Mouse (Mus musculus) urinary bladder, adult 18-20 months (tissue): ENCODE measurements around the gene Gxylt1.
"Not testable (repeated sequence)": the region's sequence is repeated elsewhere in the genome, so short reads cannot be mapped to it uniquely, and the experiment has no call there.

Experiments used
- DNase-seq, 2 experiments: peaks; one replicate each; pipeline ENCODE4 v3.0.0; 2022; ENCODE audit warnings: low spot score in 2 of 2, mixed read lengths in 2 of 2

Gene Gxylt1

DNA sequence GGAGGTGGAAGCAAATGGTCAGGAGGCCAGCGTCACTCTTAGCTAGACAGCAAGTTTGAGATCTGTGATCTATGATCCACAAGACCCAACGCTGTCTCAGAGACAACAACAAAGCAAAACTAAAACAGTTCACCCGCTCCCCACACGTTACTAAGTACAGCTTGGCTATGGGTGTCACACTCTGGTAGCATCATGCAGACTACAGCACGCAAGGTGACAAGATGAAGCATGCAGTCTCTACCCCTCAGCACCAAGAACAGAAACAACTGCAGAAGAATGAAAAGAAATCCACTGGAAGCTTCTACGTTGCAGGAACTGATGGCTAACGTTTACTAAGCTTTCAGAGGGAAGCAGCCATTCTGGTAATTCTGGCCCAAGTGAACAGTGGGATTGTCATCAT lies 11.4 kb downstream of the Gxylt1 start:
- no peak for DNase-seq

DNA sequence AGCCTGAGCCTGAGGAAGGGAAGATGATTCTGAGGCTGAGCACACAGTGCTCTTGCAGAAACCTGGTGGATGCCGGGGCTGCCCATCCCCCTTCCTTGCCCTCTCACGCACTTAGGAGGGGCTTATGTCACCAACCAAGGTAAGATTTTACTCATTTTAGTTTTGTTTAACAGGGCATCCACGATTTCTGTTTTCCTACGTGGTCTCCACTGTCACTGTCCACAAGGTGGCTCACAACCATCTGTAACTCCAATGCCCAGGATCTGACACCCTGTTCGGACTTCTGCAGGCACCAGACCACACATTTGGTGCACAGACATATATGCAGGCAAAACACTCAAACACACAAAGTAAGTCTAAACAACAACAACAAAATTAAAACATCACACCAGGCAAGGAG lies 12.2 kb downstream of the Gxylt1 start:
- no peak for DNase-seq

DNA sequence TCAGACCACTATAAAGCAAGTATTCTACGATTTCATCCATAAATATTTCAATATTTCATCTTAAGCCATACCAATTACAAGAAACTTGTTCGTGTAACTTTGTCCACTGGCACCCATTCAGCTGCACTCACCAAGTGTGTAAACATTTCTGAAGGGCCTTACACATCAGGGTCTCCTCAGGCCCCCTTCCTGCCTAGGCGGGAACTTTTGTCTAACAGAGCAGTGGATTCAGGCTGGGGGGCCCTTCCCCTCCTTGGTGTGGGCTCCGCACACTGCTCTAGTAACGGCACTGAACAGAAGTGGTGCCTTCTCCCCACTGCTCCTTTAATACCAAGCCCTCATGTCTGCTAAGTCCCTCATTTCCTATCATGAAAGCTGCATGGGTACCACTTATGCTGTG lies 12.7 kb downstream of the Gxylt1 start:
- DNase-seq = no peak

DNA sequence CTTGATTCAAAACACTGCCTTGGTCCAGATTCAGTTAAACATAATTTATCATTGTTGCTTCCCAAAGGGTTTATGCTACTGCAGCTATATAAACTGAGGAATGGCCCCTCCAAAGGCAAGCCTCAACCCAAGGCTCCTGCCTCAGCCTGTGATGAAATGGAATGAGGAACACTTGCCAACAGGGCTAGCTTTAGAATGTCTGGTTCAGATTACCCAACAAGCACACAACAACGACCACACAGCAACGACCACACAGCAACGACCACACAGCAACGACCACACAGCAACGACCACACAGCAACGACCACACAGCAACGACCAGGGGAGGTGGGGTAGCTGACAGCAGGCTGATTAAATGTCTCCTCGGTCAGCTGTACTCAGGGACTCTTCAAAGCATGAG lies 15.0 kb downstream of the Gxylt1 start:
- no peak for DNase-seq

DNA sequence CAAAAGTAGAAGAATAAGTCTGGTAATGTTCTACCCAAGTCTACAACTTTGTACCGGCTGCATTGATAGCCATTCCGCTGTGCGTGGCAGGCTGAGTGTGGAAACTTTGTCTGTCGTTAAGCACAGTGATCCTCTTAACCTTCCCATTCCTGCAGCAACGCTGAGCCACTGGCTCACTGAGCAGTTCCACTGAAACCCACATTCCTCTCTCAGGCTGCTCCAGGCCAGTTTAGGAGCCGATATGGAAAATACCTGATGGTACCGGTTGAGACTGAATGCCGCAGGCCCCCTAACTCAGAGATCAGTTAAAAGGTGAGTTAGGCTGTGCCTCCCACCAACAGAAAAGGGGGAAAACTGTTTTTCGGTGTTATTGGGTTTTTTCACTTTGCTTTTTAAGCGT lies 19.7 kb downstream of the Gxylt1 start:
- DNase-seq = no peak

DNA sequence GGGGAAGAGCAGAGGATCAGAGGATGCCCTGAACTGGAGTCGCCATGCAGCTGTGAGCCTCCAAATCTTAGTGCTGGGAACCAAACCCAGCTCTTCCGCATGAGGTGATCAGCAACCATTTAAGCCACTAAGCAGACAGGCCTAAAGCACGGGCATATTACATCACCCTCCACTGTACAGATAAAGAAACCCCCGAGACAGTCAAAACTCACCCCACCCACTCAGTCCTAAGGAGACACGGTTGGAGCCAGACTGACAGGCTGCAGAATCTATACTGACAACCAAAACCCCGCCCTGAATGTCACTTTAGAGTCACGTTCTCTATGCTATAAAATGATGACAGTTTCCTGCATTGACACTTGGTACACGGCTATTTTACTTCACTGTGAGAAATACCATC lies 21.8 kb downstream of the Gxylt1 start:
- no peak for DNase-seq

DNA sequence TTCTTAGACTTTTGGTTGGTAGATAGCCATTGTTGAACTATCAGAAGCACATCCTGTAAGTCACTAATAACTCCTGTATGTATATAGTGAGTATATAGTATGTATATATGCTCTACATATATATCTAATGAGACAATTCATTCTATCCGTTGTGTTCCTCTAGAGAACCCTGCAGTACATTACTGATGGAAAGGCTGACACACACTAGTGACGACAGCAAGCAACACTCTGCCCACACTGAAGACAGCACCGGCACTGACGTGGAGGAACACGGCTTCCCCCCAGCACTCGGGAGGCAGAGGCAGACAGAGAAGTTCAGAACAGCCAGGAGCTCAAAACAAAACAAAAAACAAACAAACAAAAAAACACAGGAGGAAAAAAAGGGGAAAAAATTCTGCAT lies 22.6 kb downstream of the Gxylt1 start:
- no peak for DNase-seq

DNA sequence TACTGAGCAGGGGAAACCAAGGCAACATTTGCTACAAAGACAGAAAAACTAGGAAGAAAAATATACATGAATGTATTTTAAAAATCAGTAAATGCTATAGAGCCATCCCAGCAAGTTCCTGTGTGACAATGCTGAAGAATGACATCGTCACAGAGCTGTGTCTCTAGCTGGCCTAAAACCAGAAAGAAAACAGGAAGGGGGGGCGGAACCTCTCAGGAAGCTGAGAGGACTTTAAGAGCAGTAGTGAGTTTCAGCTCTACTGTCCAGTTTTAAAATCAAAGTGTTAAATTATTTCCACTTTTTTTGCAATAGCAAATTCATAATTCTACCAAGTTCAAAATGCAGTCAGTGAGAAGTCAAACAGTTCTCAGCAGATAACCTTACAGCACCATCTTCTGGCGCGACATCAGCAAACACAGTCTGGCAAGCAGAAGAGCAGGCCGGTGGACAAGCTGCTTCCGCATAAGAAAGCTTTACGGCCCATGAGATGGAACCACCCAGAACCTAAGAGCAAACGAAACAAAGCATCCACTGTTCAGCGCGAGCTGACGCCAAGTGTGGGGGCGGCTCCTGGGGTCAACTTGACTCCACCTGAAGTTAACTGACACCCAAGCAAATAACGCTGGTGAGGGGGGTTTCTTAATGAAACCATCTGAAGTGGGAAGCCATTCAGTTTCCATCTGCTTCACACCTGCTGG lies 23.3 kb downstream of the Gxylt1 start:
- DNase-seq = no peak

DNA sequence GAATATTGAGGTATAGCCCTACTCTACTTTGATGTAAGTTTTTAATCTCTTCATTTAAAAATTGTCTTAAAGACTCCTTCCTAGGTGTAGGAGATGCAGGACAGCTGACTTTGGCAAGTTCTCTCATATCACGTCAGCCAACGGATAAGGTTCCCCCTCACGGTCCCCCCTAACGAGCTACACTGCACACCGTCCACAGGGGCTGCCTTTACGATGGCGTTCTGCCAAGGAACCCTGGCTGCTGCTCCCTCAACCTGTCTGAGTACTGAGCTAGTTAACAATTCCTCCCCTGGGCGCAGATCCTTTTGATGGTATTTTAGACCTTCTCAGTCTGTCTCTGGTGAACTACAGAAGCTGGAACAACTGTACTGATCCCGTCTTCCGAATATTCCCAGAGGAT lies 31.8 kb downstream of the Gxylt1 start:
- no peak for DNase-seq

DNA sequence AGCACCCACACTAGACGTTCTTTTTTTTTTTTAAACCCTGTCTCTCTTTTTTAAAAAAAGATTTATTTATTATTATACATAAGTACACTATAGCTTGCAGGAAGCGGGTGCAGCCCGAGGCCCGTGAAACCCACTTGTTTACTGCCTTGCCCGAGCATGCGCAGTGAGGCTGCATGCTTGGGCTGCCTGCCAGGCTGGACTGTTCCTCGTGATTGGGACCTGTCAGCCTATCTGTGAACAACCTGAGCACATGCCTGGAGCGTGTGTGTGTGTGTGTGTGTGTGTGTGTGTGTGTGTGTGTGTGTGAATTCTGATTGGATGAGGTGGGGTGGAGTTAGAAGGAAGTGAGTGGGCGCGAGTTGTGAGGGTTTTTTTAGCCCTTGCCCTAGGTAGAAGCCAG lies 38.5 kb downstream of the Gxylt1 start:
- not testable (repeated sequence) for DNase-seq

DNA sequence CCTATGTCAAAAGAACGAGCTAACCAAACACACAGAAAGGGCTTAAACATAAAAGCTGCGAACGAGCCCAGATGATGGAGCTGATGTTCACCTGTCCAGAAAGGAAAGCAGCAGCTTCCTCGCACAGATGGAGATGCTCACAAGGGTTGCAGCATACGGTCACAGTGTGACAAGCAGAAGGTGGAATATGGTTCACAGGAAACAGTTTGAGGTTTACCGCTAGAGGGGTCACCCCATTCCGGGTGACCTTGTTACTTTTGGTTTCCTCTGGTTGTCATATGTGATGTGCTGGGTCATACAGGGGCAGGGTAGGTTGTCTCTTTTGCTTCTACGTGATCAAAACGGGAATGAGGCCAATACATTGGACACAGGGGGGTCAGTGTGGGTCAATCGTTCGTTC lies 46.0 kb downstream of the Gxylt1 start:
- DNase-seq = no peak

DNA sequence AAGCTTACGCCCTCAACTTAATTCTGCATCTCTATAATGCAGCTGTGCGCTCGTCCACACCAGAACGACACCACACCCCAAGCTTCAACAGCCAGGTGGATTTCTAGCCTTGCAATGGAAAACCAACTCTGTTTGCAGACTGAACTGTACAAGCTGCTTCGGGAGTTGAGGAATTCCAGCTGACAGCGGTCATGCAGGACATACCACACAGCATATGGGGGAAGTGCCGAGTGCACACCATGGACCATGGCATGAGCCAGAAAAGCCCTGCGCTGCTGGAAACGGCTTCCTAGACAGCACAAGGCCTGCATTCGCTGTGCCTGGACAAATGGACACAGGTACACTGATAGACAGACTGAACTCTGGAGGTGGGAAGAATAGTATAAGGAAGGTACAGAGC lies 46.6 kb downstream of the Gxylt1 start:
- no peak for DNase-seq

DNA sequence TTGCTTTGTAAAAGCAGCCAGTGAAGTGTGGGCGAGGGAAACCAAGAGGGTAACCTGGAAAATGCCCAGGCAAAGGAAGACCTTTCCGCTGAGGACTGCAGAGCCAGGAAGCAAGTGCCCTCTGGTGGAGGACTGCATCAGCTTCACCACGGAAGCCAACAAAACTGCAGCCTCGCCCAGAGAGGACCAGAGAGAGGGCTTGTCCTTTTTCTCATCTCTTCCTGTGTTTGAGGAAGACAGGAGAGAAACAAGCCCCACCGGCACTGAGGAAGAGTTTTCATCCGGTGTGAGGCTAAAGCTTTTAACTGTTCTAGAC lies 47.3 kb downstream of the Gxylt1 start:
- no peak for DNase-seq

DNA sequence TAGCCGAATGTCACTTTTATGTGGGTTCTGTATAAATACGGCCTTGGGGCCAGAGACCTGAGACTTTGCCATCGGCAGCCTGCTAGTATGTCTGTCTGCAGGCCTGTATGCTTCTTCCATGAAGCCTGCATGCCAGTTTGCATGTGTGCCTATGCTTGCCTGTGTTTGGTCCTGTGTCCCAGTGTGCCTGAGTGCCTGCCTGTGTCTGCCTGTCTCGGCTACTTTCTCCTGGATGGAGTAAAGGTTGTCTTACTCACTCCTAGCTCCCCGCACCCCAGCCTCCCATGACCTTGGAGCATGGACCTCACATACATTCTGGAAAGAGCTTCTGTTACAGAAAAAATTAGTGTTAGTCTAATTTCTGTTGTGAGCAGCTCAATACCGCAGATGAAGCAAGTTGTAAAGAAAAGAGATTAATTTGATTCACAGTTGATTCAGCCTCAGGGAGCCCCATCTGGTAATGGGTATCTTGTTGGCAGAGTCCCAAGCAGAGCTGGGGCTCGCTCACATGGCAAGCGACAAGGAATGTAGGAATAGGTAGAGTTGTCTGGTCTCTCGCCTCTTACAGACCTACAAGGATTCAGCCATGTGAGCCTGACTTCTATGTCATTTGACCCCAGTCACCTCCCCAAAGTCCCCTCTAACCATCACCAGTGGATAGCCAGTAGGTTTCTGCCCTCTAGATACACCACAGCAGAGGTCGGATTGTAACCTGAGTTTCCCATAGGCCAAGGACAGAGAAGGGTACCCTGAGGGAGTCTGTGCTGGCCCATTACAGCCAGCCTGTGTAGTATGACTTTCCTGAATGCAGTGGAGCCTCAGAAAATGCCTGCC lies 47.8 kb downstream of the Gxylt1 start:
- DNase-seq = no peak

DNA sequence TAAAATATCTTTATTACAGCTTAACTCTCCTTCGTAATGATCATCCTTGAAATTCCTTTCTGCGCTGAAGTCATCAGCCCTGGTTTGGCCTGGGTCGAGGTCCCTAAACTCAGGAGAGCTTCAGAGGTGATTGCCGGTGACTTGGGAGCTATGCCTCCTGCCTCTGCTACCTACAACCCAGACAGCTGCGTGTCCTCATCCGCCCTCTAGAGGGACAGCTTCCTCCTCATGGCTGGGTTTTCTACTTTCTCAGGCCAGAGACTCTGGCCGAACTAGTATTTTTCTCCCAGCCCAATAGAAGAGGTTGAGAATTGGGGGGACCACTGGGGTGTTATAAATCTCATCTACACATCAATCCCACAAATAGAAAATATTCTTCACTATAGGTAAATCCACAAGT lies 52.5 kb downstream of the Gxylt1 start:
- DNase-seq = no peak

DNA sequence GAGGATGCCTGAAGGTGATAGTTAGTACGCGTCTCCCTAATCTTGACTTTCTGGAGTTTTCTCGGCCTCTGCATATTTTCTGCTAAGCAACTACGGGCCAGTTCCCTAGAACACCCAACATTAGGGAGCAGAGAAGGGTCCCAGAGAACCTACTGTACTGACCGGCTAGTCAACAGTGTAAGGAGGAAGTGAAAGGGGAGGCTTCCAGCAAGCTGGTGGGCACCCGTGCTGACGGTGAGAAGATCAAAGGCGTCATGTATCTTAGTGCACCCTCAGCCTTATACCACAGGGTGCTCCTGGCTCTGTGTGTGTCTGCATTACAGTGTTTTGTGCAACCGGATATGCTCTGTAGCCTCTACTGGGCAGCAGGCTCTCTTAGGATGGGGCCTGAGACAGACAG lies 62.4 kb downstream of the Gxylt1 start:
- DNase-seq = no peak

DNA sequence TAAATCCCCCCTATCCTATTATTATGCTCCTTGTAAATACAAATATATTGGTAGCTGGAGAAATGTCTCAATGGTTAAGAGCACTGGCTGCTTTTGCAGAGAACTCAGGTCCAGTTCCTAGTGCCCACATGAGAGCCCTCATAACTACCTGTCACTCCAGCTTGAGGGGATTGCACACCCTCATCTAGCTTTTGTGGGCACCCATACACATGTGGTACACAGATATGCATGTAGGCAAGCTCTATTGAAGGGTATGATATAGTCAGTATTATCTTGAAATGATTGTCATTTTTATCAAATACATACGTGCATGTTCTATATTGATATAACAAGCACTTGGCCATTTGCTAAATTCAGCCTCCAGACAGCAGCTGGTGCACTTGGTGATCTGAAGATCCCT lies 70.1 kb downstream of the Gxylt1 start:
- DNase-seq = no peak

DNA sequence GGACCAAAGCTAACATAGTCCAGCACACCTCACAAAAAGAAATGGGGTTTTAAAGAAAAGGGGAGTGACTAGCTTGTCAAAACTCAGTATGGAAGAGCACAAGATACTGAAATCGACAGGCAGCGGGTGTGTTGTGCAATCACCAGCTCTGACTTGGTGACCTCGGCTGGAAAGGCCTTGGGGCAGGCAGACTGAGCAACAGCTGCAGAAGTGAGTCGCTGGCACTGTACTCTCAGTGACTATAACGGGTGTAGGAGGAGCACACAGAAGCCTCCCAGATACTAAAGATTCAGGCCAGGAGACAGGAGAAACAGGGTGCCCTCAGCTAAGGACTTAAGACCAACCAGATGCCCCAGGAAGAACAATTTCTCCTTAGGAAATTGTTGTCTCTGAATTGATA lies 73.0 kb downstream of the Gxylt1 start:
- no peak for DNase-seq

DNA sequence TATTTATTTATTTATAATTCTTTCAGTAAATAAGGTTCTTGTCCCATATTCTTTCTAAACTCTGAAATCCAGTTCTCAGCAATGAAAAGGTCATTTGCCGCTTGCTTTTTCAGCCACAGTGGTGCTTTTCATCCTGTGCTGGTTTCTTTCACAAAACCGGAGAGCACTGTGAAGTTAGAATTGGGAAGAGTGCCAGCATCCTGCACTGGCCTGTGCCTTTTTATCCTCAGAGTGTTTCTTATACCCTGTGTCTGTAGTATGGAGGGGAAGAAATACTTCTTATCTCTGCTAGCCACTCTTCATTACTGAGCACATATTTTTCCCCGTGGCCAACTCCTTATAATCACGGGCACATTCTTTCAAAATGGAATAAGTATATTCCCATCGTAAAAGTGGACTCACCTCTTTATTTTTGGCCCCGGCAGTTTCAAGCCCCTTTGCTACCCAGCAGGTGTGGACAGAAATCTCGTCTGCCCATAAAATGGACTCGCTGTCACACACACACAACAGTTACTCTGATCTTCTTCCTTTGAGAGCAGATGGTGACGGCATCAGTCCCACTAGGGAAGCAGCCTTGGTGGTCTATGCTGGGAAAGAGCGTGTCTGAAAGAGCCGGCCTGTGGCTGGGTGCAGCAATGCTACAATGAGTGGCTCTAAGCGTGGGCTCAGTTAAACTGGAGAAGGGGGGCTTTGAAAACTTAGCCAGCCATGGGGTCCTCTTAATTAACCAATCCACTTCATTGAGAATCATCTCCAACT lies 83.4 kb downstream of the Gxylt1 start:
- no peak for DNase-seq
